Mouse (Mus musculus): ENCODE data around the gene Slfn14.
"Not testable (repeated sequence)": the region's sequence is repeated elsewhere in the genome, so short reads cannot be mapped to it uniquely, and the experiment has no call there.

Gene Slfn14

GRCm38 (mm10) chr11:83286566-83286965, at the start of gene Slfn14:
Gene Slfn14 (minus strand): TSS chr11:83286726.
- no peak for DNase-seq (ENCODE audit: low spot score in 2 of 2)

GRCm38 (mm10) chr11:83335826-83336225, 49.3 kb upstream of the Slfn14 start:
- no peak for DNase-seq (ENCODE audit: low spot score in 2 of 2)

- peak; percentile 39 to 59 for DNase-seq (ENCODE audit: low spot score in 2 of 2)
Measured at GRCm38 (mm10) chr11:83327427-83327826, 40.9 kb upstream of the Slfn14 start.

- DNase-seq (ENCODE audit: low spot score in 2 of 2), result not testable (repeated sequence)
Measured at GRCm38 (mm10) chr11:83326692-83327091, 40.2 kb upstream of the Slfn14 start.

- DNase-seq (ENCODE audit: low spot score in 2 of 2), result no peak
Measured at GRCm38 (mm10) chr11:83319048-83319447, 32.5 kb upstream of the Slfn14 start.

GRCm38 (mm10) chr11:83312471-83312870, 25.9 kb upstream of the Slfn14 start:
- DNase-seq (ENCODE audit: low spot score in 2 of 2), result no peak

GRCm38 (mm10) chr11:83306700-83307253, 20.3 kb upstream of the Slfn14 start:
- no peak for DNase-seq (ENCODE audit: low spot score in 2 of 2)

- no peak for DNase-seq (ENCODE audit: low spot score in 2 of 2)
Measured at GRCm38 (mm10) chr11:83304485-83304884, 18.0 kb upstream of the Slfn14 start.

GRCm38 (mm10) chr11:83303751-83304150, 17.2 kb upstream of the Slfn14 start:
- DNase-seq (ENCODE audit: low spot score in 2 of 2), result no peak

- DNase-seq (ENCODE audit: low spot score in 2 of 2), result peak; percentile 96 to 97
Measured at GRCm38 (mm10) chr11:83302526-83303251, 16.2 kb upstream of the Slfn14 start, which contains the start of gene Pex12. Gene Pex12 (minus strand): TSS chr11:83302586.

GRCm38 (mm10) chr11:83302124-83302523, 15.6 kb upstream of the Slfn14 start:
- DNase-seq (ENCODE audit: low spot score in 2 of 2), result no peak

GRCm38 (mm10) chr11:83301431-83301831, 14.9 kb upstream of the Slfn14 start:
- DNase-seq (ENCODE audit: low spot score in 2 of 2), result no peak

- no peak for DNase-seq (ENCODE audit: low spot score in 2 of 2)
Measured at GRCm38 (mm10) chr11:83299724-83300123, 13.2 kb upstream of the Slfn14 start.

- DNase-seq (ENCODE audit: low spot score in 2 of 2), result peak; percentile 79 to 85
Measured at GRCm38 (mm10) chr11:83298225-83299195, 12.0 kb upstream of the Slfn14 start, which contains the start of gene Ap2b1. Gene Ap2b1 (plus strand): TSS chr11:83299024.

- DNase-seq (ENCODE audit: low spot score in 2 of 2), result no peak
Measured at GRCm38 (mm10) chr11:83297816-83298215, 11.3 kb upstream of the Slfn14 start.

- DNase-seq (ENCODE audit: low spot score in 2 of 2), result no peak
Measured at GRCm38 (mm10) chr11:83294133-83294532, 7.6 kb upstream of the Slfn14 start.

- DNase-seq (ENCODE audit: low spot score in 2 of 2), result no peak
Measured at GRCm38 (mm10) chr11:83293182-83293581, 6.7 kb upstream of the Slfn14 start.

- DNase-seq (ENCODE audit: low spot score in 2 of 2), result no peak
Measured at GRCm38 (mm10) chr11:83292251-83292587, 5.7 kb upstream of the Slfn14 start.

- peak; percentile 83 to 91 for DNase-seq (ENCODE audit: low spot score in 2 of 2)
Measured at GRCm38 (mm10) chr11:83291375-83292250, 5.1 kb upstream of the Slfn14 start.

GRCm38 (mm10) chr11:83289633-83290032, 3.1 kb upstream of the Slfn14 start:
- DNase-seq (ENCODE audit: low spot score in 2 of 2), result no peak

GRCm38 (mm10) chr11:83289036-83289435, 2.5 kb upstream of the Slfn14 start:
- DNase-seq (ENCODE audit: low spot score in 2 of 2), result no peak
